35 mouse cellular contexts compared by ENCODE assay signal in genomic region chr13:120300853-120301252, GRCm38 (mm10). TPM values are rescaled to one million over a fixed set of nuclear protein-coding genes. Genes with fewer than 3 reads are reported as not detected.
A peak's percentile ranks its signal among the peaks of the same experiment; 100 is the strongest.
DNase-seq lines count a peak whose midpoint lies in the region; TF ChIP-seq lines count a peak whose summit lies in the region.
"Had no signal": no experiment of that assay in that cellular context is flagged by ENCODE, and none has a peak within 500 bp of the region (broad histone marks: within the 10 kb centered on the region; RNA-seq: fewer than 3 reads in every experiment).

No protein-coding gene starts in this region.

- H3K27me3 ChIP-seq in CH12.LX (replicated peaks) = no peaks in the 10 kb centered on the region
- H3K27me3 ChIP-seq: embryonic facial prominence, embryonic 12.5 days; embryonic facial prominence, embryonic 15.5 days; heart, embryonic 13.5 days; hindbrain, embryonic 12.5 days; hindbrain, embryonic 15.5 days; intestine, embryonic 15.5 days had no signal

- H3K36me3 ChIP-seq in CH12.LX (replicated peaks in 1 of 2; ENCODE audit: control insufficient read depth in 1 of 2, insufficient read depth in 1 of 2, low read length in 1 of 2) (peaks cover 0 to 9% of the 10 kb centered on the region in 2 experiments), macrophage (ENCODE audit: inconsistent target) (peaks cover 10% of the 10 kb centered on the region; the same call in 1 of the 2 replicates)
- H3K36me3 ChIP-seq: embryonic facial prominence, embryonic 12.5 days; embryonic facial prominence, embryonic 15.5 days; heart, embryonic 10.5 days; heart, embryonic 13.5 days; hindbrain, embryonic 12.5 days; hindbrain, embryonic 15.5 days; intestine, embryonic 15.5 days had no signal

- 91% methylated on average over 4 of the region's 4 CpGs for WGBS in macrophage (ENCODE audit: missing documents)

- peak overlapping the region; percentile 88; the same call in 1 of the 2 replicates for H3K27ac ChIP-seq in CH12.LX (ENCODE audit: insufficient read depth, low read depth)
- H3K27ac ChIP-seq in macrophage = peak overlapping the region; percentile 88
- H3K27ac ChIP-seq: embryonic facial prominence, embryonic 12.5 days; embryonic facial prominence, embryonic 15.5 days; gastrocnemius, adult 2 months; heart, adult 2 months; heart, embryonic 10.5 days; heart, embryonic 13.5 days; hindbrain, embryonic 12.5 days; hindbrain, embryonic 15.5 days; intestine, embryonic 15.5 days had no signal

- no peak for TF ChIP-seq POLR2A in CH12.LX (IDR thresholded peaks at IDR 0.05; ENCODE audit: low read depth, low read length)

- H3K79me2 ChIP-seq in CH12.LX (replicated peaks; ENCODE audit: control insufficient read depth, extremely low read depth, insufficient read depth, poor library complexity, severe bottlenecking) (peaks cover 11% of the 10 kb centered on the region), macrophage (ENCODE audit: inconsistent target) (peaks cover 14% of the 10 kb centered on the region; the same call in 1 of the 2 replicates)

- peak; percentile 53 for DNase-seq in heart, adult 11 months
- no peak for DNase-seq in heart, adult 18-20 months
- DNase-seq in CH12.LX (ENCODE audit: extremely low read depth) = no peak
- DNase-seq in R1 (ENCODE audit: low read depth, low spot score) = peak; percentile 0
- DNase-seq in lung, adult 18-20 months = no peak
- no peak for DNase-seq in lung, postnatal 25 days (ENCODE audit: low spot score)
- DNase-seq: adrenal gland, adult 8-10 months; adrenal gland, postnatal 36 days; B cell, adult 2 months; cerebellum, adult 11 months; cerebellum, adult 2 months; cerebellum, adult 9-11 months; cerebellum, postnatal 25 days; forebrain, postnatal 0 days; gastrocnemius, adult 2 months; gastrocnemius, postnatal 14 days; heart, adult 2 months; heart, postnatal 14 days; heart, postnatal 4 days had no signal

- no peak for TF ChIP-seq CTCF in CH12.LX (conservative IDR thresholded peaks at IDR 0.05 in 1 of 2, IDR thresholded peaks at IDR 0.05 in 1 of 2; ENCODE audit: low read depth in 2 of 2, low read length in 2 of 2)

- peak overlapping the region; percentile 54 to 60 (median 57) for H3K4me3 ChIP-seq in CH12.LX (replicated peaks in 1 of 3; ENCODE audit: low read depth in 2 of 3, low read length in 2 of 3, poor library complexity in 1 of 3)
- H3K4me3 ChIP-seq in macrophage (ENCODE audit: inconsistent target) = no peak overlapping the region
- H3K4me3 ChIP-seq: embryonic facial prominence, embryonic 12.5 days; embryonic facial prominence, embryonic 15.5 days; gastrocnemius, adult 2 months; heart, adult 2 months; heart, embryonic 10.5 days; heart, embryonic 13.5 days; hindbrain, embryonic 12.5 days; hindbrain, embryonic 15.5 days; intestine, embryonic 15.5 days had no signal

- TF ChIP-seq EP300 in CH12.LX (IDR thresholded peaks at IDR 0.05; ENCODE audit: low read length) = no peak

- H3K9ac ChIP-seq in CH12.LX (ENCODE audit: insufficient read depth, low read depth) = peak overlapping the region; percentile 75
- H3K9ac ChIP-seq: embryonic facial prominence, embryonic 12.5 days; embryonic facial prominence, embryonic 15.5 days; forebrain, postnatal 0 days; heart, embryonic 13.5 days; hindbrain, embryonic 12.5 days; hindbrain, embryonic 15.5 days; intestine, embryonic 15.5 days had no signal

- in situ Hi-C loops in CH12.LX (cut with MboI; ENCODE audit: low pct_ligation_motif_present, low pct_unique_long_range_greater_than_20kb, low sequenced_read_pairs) = no loop called here

- no peaks in the 10 kb centered on the region for H3K9me3 ChIP-seq in CH12.LX (replicated peaks; ENCODE audit: low read length)
- H3K9me3 ChIP-seq: embryonic facial prominence, embryonic 12.5 days; embryonic facial prominence, embryonic 15.5 days; heart, embryonic 10.5 days; heart, embryonic 13.5 days; hindbrain, embryonic 12.5 days; hindbrain, embryonic 15.5 days; intestine, embryonic 15.5 days had no signal

- peaks cover 11 to 25% of the 10 kb centered on the region in 2 experiments for H3K4me1 ChIP-seq in CH12.LX (ENCODE audit: control insufficient read depth in 1 of 2, insufficient read depth in 2 of 2)
- H3K4me1 ChIP-seq: embryonic facial prominence, embryonic 12.5 days; embryonic facial prominence, embryonic 15.5 days; heart, embryonic 10.5 days; heart, embryonic 13.5 days; hindbrain, embryonic 12.5 days; hindbrain, embryonic 15.5 days; intestine, embryonic 15.5 days had no signal

- dilution Hi-C loops in CH12.LX (cut with MboI; ENCODE audit: extremely low pct_ligation_motif_present, extremely low pct_unique_long_range_greater_than_20kb, low sequenced_read_pairs) = no loop called here

- H3K4me2 ChIP-seq in CH12.LX (ENCODE audit: insufficient read depth, low read depth, poor library complexity, severe bottlenecking) = peak overlapping the region; percentile 94
- H3K4me2 ChIP-seq: embryonic facial prominence, embryonic 12.5 days; embryonic facial prominence, embryonic 15.5 days; heart, embryonic 13.5 days; hindbrain, embryonic 12.5 days; hindbrain, embryonic 15.5 days; intestine, embryonic 15.5 days had no signal

- TF ChIP-seq RAD21 in CH12.LX (IDR thresholded peaks at IDR 0.05; ENCODE audit: low read depth, low read length) = no peak

TF ChIP-seq in CH12.LX, 34 proteins besides CTCF, POLR2A, EP300 and RAD21:
- TF ChIP-seq ZC3H11A (IDR thresholded peaks at IDR 0.05; ENCODE audit: low read depth, low read length) = no peak
- no peak for TF ChIP-seq MXI1 (IDR thresholded peaks at IDR 0.05; ENCODE audit: low read depth, low read length)
- TF ChIP-seq ZNF384 (IDR thresholded peaks at IDR 0.05; ENCODE audit: low read depth, low read length) = no peak
- no peak for TF ChIP-seq CHD1 (IDR thresholded peaks at IDR 0.05; ENCODE audit: low read depth, low read length)
- peak; percentile 56; the same call in 1 of the 2 replicates for TF ChIP-seq MAX (IDR thresholded peaks at IDR 0.05; ENCODE audit: low read length)
- TF ChIP-seq USF1 (IDR thresholded peaks at IDR 0.05; ENCODE audit: low read depth, low read length) = no peak
- TF ChIP-seq GABPA (IDR thresholded peaks at IDR 0.05; ENCODE audit: insufficient replicate concordance, low read depth, low read length) = no peak

RNA-seq across cellular contexts. Expression of gene BC147527, which starts 0.7 kb away (rescaled TPM):
- not detected for total RNA-seq in heart, adult 18-20 months (2021)
- 17.2 and 22.4 TPM in 2 replicates for total RNA-seq in CH12.LX (2012; rRNA removed)
- total RNA-seq in CH12.LX (2014; rRNA removed) = 55.8 and 65.9 TPM in 2 replicates
- polyA plus RNA-seq in CH12.LX (2012; ENCODE audit: insufficient read length, low read depth) = 33.6 and 50.1 TPM in 2 replicates
- total RNA-seq in macrophage (2018; cell fraction: chromatin; rRNA removed) = 10 to 100 TPM in 11 of 26 experiments, 1 to 10 TPM in 9, under 1 TPM in 2, not detected in 4; 0.49 to 40.3 (median 9.2) TPM
- total RNA-seq in macrophage (2018; cell fraction: cytosol; rRNA removed) = 10 to 100 TPM in 13 of 26 experiments, 1 to 10 TPM in 13; 2.4 to 67.9 (median 13.3) TPM
- 10 to 100 TPM in 15 of 26 experiments, 1 to 10 TPM in 11; 1.3 to 92.4 (median 14.4) TPM for total RNA-seq in macrophage (2018; cell fraction: nucleus; rRNA removed)
- polyA plus RNA-seq in macrophage (2018) = 5.4 to 17.8 TPM (median 7.1 TPM) in 3 replicates
- total RNA-seq: adrenal gland, postnatal 36 days; forebrain, postnatal 0 days; gastrocnemius, adult 2 months; gastrocnemius, postnatal 14 days; gastrocnemius, postnatal 4 days; heart, adult 2 months; heart, postnatal 14 days; heart, postnatal 4 days; MEL had no signal
- polyA plus RNA-seq: cerebellum, adult 2 months; embryonic facial prominence, embryonic 12.5 days; heart, embryonic 10.5 days; hindbrain, embryonic 12.5 days; hindbrain, embryonic 15.5 days had no signal

RNA-seq across cellular contexts. Expression of gene Tcstv3, which starts 15.8 kb away (rescaled TPM):
- total RNA-seq in heart, adult 18-20 months (2021) = not detected
- total RNA-seq in CH12.LX (2012; rRNA removed) (not detected in 2 replicates), CH12.LX (2014; rRNA removed) (not detected in 2 replicates)
- polyA plus RNA-seq in CH12.LX (2012; ENCODE audit: insufficient read length, low read depth) (not detected in 2 replicates), macrophage (2018) (not detected in 3 replicates)
- not detected for total RNA-seq in macrophage (2018; cell fraction: chromatin; rRNA removed)
- total RNA-seq in macrophage (2018; cell fraction: cytosol; rRNA removed) = not detected
- not detected for total RNA-seq in macrophage (2018; cell fraction: nucleus; rRNA removed)
- total RNA-seq: adrenal gland, adult 8-10 months; adrenal gland, postnatal 36 days; common myeloid progenitor, adult 5-6 weeks; forebrain, postnatal 0 days; gastrocnemius, adult 2 months; gastrocnemius, postnatal 14 days; gastrocnemius, postnatal 4 days; heart, adult 2 months; heart, postnatal 14 days; heart, postnatal 4 days; MEL had no signal
- polyA plus RNA-seq: activated CD4-positive, CD25-positive, alpha-beta regulatory T cell, adult 4 months; cerebellum, adult 2 months; embryonic facial prominence, embryonic 12.5 days; embryonic facial prominence, embryonic 15.5 days; forebrain, embryonic 11.5 days; forebrain, embryonic 14.5 days; forebrain, postnatal 0 days; frontal cortex, adult 2 months; heart, adult 2 months; heart, embryonic 10.5 days; heart, embryonic 13.5 days; heart, embryonic 16.5 days; hindbrain, embryonic 12.5 days; hindbrain, embryonic 15.5 days; intestine, embryonic 15.5 days had no signal

RNA-seq across cellular contexts. Expression of gene AF067061, which starts 37.9 kb away (rescaled TPM):
- total RNA-seq in heart, adult 18-20 months (2021) = not detected
- total RNA-seq in CH12.LX (2012; rRNA removed) (83.0 and 130 TPM in 2 replicates), CH12.LX (2014; rRNA removed) (41.9 and 48.9 TPM in 2 replicates)
- polyA plus RNA-seq in CH12.LX (2012; ENCODE audit: insufficient read length, low read depth) (33.8 and 34.6 TPM in 2 replicates), macrophage (2018) (not detected in 3 replicates)
- not detected for total RNA-seq in macrophage (2018; cell fraction: chromatin; rRNA removed)
- not detected for total RNA-seq in macrophage (2018; cell fraction: cytosol; rRNA removed)
- total RNA-seq in macrophage (2018; cell fraction: nucleus; rRNA removed) = not detected
- total RNA-seq: adrenal gland, adult 8-10 months; adrenal gland, postnatal 36 days; common myeloid progenitor, adult 5-6 weeks; forebrain, postnatal 0 days; gastrocnemius, adult 2 months; gastrocnemius, postnatal 14 days; gastrocnemius, postnatal 4 days; heart, adult 2 months; heart, postnatal 14 days; heart, postnatal 4 days; MEL had no signal
- polyA plus RNA-seq: activated CD4-positive, CD25-positive, alpha-beta regulatory T cell, adult 4 months; cerebellum, adult 2 months; embryonic facial prominence, embryonic 12.5 days; embryonic facial prominence, embryonic 15.5 days; forebrain, embryonic 11.5 days; forebrain, embryonic 14.5 days; forebrain, postnatal 0 days; frontal cortex, adult 2 months; heart, adult 2 months; heart, embryonic 10.5 days; heart, embryonic 13.5 days; heart, embryonic 16.5 days; hindbrain, embryonic 12.5 days; hindbrain, embryonic 15.5 days; intestine, embryonic 15.5 days had no signal

Comparison
In these comparisons a context has a peak if more than half of its experiments do, and no peak if none do; other contexts are left out.
1. DNase-seq: peak in heart, adult 11 months (single experiment) and R1 (single experiment); none in heart, adult 18-20 months (0 of 2), CH12.LX (single experiment), lung, adult 18-20 months (0 of 2) and lung, postnatal 25 days (single experiment).
2. RNA of gene BC147527, which starts 0.7 kb away (total RNA-seq): 17.2 to 65.9 TPM in CH12.LX; not detected in heart, adult 18-20 months; every median in the first group is over 10 times any median in the second.
3. RNA of gene AF067061, which starts 37.9 kb away (total RNA-seq): 41.9 to 130 TPM in CH12.LX; not detected in heart, adult 18-20 months; every median in the first group is over 10 times any median in the second.